ENCODE assay signal across 18 mouse cellular contexts in the genomic region with DNA sequence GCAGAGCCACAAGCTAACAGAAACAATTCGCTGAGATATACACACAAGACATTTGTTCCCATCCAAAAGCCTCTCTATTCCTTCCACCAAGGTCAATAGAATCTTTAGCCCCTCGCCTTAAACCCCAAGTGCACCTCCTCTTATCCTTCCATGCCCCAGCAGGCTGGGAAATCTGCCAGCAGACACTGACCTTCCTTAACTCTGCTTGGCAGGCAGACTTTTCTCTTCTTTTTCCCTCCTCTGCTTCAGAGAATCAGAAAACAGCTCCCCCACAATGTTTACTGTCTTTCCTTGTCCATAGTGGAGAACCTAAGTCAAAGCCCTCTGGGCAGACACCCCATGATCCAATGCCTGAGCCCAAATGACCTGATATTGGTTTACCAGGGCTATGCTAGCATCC. TPM values are rescaled to one million over a fixed set of nuclear protein-coding genes. Genes with fewer than 3 reads are reported as not detected.
DNase-seq lines count a peak whose midpoint lies in the region; ATAC-seq lines count a peak whose summit lies in the region.
"Had no signal": no experiment of that assay in that cellular context is flagged by ENCODE, and none has a peak within 500 bp of the region (broad histone marks: within the 10 kb centered on the region; RNA-seq: fewer than 3 reads in every experiment).

No protein-coding gene starts in this region.

- DNase-seq in adrenal gland, postnatal 14 days, result peak; percentile 15
- no peak for DNase-seq in adrenal gland, postnatal 4 days (ENCODE audit: low spot score in 2 of 2)
- peak; percentile 21 to 59 for DNase-seq in kidney, postnatal 36 days
- DNase-seq in NIH3T3 (ENCODE audit: low read depth), result peak; percentile 31
- DNase-seq in hindbrain, embryonic 11.5 days (ENCODE audit: low spot score), result no peak
- DNase-seq: cerebellum, adult 2 months; cerebellum, postnatal 10 days; forebrain, postnatal 0 days; gastrocnemius, postnatal 14 days; heart, postnatal 14 days had no signal

- H3K4me1 ChIP-seq in kidney, embryonic 15.5 days, result no peaks in the 10 kb centered on the region
- H3K4me1 ChIP-seq in hindbrain, embryonic 11.5 days (replicated peaks; ENCODE audit: control insufficient read depth, insufficient read depth, low read length), result no peaks in the 10 kb centered on the region
- H3K4me1 ChIP-seq: embryonic facial prominence, embryonic 10.5 days; forebrain, embryonic 13.5 days; heart, embryonic 15.5 days had no signal

- H3K27ac ChIP-seq in kidney, embryonic 15.5 days, result no peak overlapping the region
- H3K27ac ChIP-seq in hindbrain, embryonic 11.5 days (ENCODE audit: low read depth, low read length), result no peak overlapping the region
- H3K27ac ChIP-seq: embryonic facial prominence, embryonic 10.5 days; forebrain, embryonic 13.5 days; heart, adult 2 months; heart, embryonic 15.5 days; hindbrain, embryonic 14.5 days had no signal

- WGBS in kidney, embryonic 15.5 days, result 67% methylated on average over 2 of the region's 2 CpGs
- WGBS in hindbrain, embryonic 11.5 days, result 73% methylated on average over 2 of the region's 2 CpGs

- H3K9ac ChIP-seq in kidney, embryonic 15.5 days, result no peak overlapping the region
- H3K9ac ChIP-seq in hindbrain, embryonic 11.5 days (ENCODE audit: low read depth, low read length), result no peak overlapping the region
- H3K9ac ChIP-seq: forebrain, embryonic 13.5 days; forebrain, postnatal 0 days; heart, embryonic 15.5 days; hindbrain, embryonic 14.5 days had no signal

- no peak overlapping the region for H3K4me3 ChIP-seq in kidney, embryonic 15.5 days (replicated peaks)
- H3K4me3 ChIP-seq in hindbrain, embryonic 11.5 days (ENCODE audit: low read depth, low read length), result no peak overlapping the region
- H3K4me3 ChIP-seq: embryonic facial prominence, embryonic 10.5 days; forebrain, embryonic 13.5 days; heart, adult 2 months; heart, embryonic 15.5 days had no signal

- ATAC-seq in kidney, embryonic 15.5 days (replicated peaks; ENCODE audit: low FRiP score), result no peak
- no peak for ATAC-seq in hindbrain, embryonic 11.5 days (ENCODE audit: low FRiP score)
- ATAC-seq: forebrain, embryonic 13.5 days; forebrain, postnatal 0 days had no signal

- no peaks in the 10 kb centered on the region for H3K27me3 ChIP-seq in kidney, embryonic 15.5 days
- no peaks in the 10 kb centered on the region for H3K27me3 ChIP-seq in hindbrain, embryonic 11.5 days (ENCODE audit: control insufficient read depth, insufficient read depth, low read length)
- H3K27me3 ChIP-seq: CH12.LX; forebrain, embryonic 13.5 days; heart, embryonic 15.5 days had no signal

- H3K9me3 ChIP-seq in kidney, embryonic 15.5 days (replicated peaks), result no peaks in the 10 kb centered on the region
- H3K9me3 ChIP-seq in hindbrain, embryonic 11.5 days (ENCODE audit: control insufficient read depth, low read length), result no peaks in the 10 kb centered on the region
- H3K9me3 ChIP-seq: embryonic facial prominence, embryonic 10.5 days; forebrain, embryonic 13.5 days had no signal

- no peaks in the 10 kb centered on the region for H3K36me3 ChIP-seq in kidney, embryonic 15.5 days
- H3K36me3 ChIP-seq in hindbrain, embryonic 11.5 days (ENCODE audit: control insufficient read depth, insufficient read depth, low read length), result no peaks in the 10 kb centered on the region
- H3K36me3 ChIP-seq: embryonic facial prominence, embryonic 10.5 days; heart, embryonic 15.5 days had no signal

- H3K4me2 ChIP-seq in kidney, embryonic 15.5 days, result no peak overlapping the region
- H3K4me2 ChIP-seq in hindbrain, embryonic 11.5 days (replicated peaks; ENCODE audit: low read depth, low read length), result no peak overlapping the region
- H3K4me2 ChIP-seq: forebrain, embryonic 13.5 days; heart, embryonic 11.5 days; heart, embryonic 15.5 days; hindbrain, embryonic 14.5 days had no signal

RNA-seq across cellular contexts. Expression of gene Thoc3, which starts 6.3 kb away (rescaled TPM):
- total RNA-seq in adrenal gland, postnatal 14 days (2021), result 46.3 and 53.7 TPM in 2 replicates
- total RNA-seq in adrenal gland, postnatal 4 days (2021), result 10 to 100 TPM; 60.2 to 66.0 TPM
- polyA plus RNA-seq in kidney, embryonic 15.5 days (2015; fragmentation: Nextera tagmentation; extraction: Ambion mirVana), result 118 and 129 TPM in 2 replicates
- 142 and 143 TPM in 2 replicates for polyA plus RNA-seq in hindbrain, embryonic 11.5 days (2014; fragmentation: Nextera tagmentation; extraction: Ambion mirVana)

RNA-seq across cellular contexts. Expression of gene Simc1, which starts 28.6 kb away (rescaled TPM):
- total RNA-seq in adrenal gland, postnatal 14 days (2021), result 12.2 and 12.7 TPM in 2 replicates
- 10 to 100 TPM; 11.7 to 12.5 TPM for total RNA-seq in adrenal gland, postnatal 4 days (2021)
- polyA plus RNA-seq in kidney, embryonic 15.5 days (2015; fragmentation: Nextera tagmentation; extraction: Ambion mirVana), result 13.3 and 15.6 TPM in 2 replicates
- polyA plus RNA-seq in hindbrain, embryonic 11.5 days (2014; fragmentation: Nextera tagmentation; extraction: Ambion mirVana), result 19.7 TPM in 2 replicates

Comparison
In these comparisons a context has a peak if more than half of its experiments do, and no peak if none do; other contexts are left out.
1. DNase-seq: peak in adrenal gland, postnatal 14 days (single experiment), kidney, postnatal 36 days (2 of 2) and NIH3T3 (single experiment); none in adrenal gland, postnatal 4 days (0 of 2) and hindbrain, embryonic 11.5 days (single experiment).